Mouse (Mus musculus) naive thymus-derived CD4-positive, alpha-beta T cell, adult 2 months (primary cell): Measurements from ENCODE around the gene Sav1.

Source experiments
- DNase-seq: peaks from one replicate; pipeline ENCODE4 v3.0.0-alpha.2; 2011; ENCODE audit warnings: low read depth

Sav1 gene

DNA sequence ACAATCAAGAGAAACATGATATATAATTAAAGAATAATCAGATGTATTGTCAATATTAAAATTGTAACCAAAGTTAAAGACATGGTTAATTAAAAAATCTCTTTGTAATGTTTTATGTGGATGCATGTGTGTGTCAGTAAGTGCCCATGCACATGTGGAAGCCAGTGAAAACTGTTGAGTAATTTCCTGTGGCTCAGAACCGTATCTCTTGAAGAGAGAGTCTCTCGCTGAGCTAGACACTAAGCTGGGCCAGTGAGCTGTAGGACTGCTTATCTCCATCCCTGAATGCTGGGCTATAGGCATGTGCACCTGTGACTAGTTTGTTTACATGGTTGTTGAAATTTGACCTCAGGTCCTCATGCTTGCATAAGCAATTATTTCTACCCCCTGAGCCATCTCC, 29.4 kb downstream of the Sav1 start:
- no peak for DNase-seq

DNA sequence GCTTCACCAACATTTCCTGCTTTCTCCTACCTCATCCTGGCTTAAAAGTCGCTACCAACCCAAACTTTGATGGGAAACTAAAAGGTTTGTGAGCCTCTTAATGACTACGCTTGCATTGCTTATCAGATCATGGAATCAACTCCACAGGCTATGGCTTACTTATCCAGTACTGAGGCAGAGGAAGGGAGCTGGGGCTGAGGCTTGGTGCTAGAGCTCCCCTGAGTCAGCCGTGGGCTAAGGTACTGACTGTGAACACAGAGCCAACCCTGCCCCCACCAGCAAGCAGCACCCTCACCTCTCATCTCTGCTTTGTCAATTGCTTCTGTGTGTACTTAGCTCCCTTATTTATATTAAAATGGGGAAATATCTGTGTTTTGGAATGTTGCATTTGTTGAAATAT, 39.3 kb downstream of the Sav1 start:
- DNase-seq, result no peak

DNA sequence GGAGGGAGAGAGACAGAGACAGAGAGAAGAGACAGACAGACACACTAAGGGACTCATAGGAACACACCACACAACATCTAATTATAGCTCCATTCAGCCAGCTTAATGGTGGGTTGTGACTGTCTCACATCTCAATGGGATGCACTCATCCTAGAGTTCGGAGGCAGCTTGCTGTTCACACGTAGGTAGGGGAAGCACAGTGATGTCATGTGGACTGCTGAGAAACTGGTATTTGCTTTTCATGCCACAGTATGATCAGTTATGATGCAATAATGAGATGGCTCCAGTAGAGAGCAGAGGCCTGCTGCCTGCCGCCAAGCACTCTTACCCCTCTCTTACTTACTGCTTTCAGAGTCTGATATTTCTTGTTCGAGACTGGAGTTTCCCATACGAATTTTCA, 40.9 kb downstream of the Sav1 start:
- no peak for DNase-seq

DNA sequence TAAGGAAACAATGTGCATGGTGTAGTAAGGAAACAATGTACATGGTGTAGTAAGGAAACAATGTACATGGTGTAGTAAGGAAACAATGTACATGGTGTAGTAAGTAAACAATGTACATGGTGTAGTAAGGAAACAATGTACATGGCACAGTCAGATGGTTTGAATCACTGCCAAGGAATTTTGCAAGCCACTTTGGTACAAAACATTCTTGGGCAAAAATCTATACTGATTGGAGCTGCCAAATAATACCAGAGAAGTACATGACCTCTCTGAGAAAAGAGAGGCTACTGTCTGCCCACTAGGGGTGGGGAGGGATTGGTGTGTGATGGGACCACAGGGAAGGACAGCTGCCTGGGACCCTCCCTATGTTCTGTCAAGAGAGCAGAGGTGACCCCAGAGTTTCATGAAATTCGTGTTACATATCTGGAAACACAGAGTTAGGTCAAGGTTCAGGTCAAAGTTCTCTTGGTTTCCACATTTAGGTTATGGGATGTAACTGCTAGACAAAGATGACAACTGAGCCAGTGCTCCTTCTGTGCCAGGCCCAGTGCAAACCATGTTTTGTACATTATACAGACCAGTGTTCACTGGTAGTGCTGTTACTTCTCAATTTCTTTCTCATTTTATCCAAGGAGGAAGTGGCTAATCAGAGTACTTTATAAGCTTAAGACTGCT, 45.0 kb downstream of the Sav1 start:
- no peak for DNase-seq

DNA sequence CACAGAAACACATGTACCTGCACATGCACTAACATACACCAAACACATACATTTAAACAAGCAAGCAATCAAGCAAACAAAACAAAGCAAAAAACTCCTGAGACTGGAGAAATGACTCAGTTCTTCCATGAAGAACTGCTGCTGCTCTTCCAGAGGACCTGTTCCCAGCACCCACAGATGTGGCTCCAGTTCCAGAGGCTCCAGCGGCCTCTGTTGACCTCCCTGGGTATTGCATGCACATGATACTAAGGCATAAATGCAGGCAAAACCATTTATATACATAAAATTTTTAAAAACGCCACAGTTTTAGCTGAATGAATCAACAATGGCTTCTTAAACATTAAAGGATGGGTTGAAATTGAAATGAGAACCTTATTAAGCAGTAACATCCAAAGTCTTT, 47.5 kb downstream of the Sav1 start:
- DNase-seq, result no peak

DNA sequence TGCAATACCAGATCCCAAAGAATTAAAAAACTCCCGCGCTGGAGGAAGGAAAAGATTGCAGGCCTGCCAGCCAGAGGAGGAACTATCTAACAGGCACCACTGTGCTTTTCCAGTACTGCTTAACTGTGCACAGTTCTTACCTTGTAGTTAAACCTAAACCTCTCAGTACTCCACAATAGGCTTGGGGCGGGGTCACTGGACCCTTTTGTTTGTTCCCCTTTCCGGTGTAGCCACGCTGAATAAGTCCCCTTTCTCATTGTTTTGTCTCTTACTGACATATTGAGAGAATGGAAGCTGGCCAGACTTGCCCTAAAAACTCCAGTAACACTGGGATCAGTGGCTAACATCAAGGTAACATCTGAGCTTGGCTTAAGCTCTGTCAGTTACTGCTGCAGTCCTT, 49.1 kb downstream of the Sav1 start:
- no peak for DNase-seq

DNA sequence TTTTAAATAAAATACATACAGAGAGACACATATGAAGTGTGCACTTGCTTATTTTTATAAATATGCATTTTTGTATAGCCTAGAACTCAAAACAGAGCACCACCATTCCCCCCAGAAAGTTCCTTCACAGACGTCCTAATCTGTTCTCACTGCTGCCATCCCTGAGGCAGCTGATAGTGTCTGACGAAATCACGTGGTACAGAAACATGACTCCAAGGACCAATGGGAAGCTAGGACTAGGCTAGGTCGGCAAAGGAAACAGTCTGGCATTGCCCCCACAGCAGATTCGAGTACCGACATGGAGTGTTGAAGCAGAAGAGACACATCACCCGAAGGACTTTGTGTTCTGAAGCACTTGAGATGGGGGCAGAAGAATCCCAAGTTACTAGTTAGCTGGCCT, 60.1 kb downstream of the Sav1 start:
- no peak for DNase-seq

DNA sequence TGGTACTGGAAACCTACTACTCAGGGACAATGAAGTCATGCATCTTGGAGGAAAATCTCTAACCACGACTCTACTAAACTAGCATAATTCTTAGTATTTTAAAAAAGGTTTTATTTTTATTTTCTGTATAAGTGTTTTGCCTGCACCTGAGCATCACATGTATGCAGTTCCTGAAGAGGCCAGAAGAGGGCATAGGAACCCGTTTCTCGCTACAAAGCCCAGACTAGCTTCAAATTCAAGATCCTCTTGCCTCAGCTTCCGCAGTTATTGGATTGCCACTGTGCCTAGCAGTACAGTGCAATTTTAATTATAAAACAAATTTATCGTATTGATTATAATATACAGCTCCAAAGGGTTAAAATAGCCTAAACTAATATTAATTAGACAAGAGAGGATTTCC, 62.8 kb downstream of the Sav1 start:
- DNase-seq, result peak; percentile 78

DNA sequence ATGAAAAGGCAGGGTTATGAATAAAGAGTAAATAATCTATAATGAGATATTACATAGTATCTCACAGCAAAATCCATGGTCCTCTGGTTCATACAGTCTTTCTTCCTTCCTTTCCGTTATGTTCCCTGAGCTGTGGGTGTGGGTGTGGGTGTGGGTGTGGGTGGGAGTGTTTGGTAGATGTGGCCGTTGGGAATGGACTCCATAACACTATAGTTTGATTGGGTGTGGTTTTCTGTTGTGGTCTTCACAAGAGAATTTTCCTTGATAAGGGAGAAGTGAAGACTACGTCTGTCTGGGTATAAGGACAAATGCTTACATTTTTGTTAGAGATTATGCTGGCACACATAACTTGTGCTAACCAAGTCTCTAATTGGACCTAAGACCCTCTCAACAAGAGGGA, 63.2 kb downstream of the Sav1 start:
- DNase-seq, result no peak

DNA sequence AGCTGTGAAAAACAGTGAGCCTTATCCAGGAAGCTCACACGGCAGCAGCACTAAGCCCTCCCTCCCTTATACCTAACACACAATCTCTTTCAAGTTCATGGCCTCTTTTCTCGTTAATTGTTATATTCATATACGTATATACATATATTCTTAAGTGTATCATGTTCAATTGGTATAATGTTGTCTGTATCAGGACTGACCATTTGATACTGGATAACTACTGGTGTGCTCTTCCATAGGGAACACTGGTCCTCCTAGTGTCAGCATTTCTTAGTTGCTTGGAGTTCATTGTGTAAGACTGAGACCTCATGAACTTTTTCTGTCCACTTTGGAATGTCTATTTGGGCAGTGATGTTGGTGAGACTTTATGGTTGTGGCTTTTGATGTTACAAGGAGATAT, 63.7 kb downstream of the Sav1 start:
- DNase-seq, result no peak

DNA sequence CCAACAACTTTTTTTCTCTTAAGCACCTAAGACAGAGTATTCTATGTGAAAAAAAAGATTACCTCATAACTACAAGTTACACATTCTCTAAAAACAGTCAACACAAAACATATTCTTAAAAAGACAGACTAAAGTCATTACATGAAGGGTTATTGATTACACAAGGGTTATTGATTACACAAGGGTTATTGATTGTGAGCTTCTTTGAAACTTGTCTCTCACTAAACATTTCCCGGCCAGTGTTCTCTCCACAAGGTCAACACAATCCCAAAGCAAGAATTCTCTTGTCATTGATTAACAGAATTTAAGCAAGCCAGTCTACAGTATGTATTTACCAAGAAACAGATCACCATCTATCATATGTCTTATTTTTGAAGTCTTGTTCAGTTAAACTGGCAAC, 64.7 kb downstream of the Sav1 start:
- DNase-seq, result no peak

DNA sequence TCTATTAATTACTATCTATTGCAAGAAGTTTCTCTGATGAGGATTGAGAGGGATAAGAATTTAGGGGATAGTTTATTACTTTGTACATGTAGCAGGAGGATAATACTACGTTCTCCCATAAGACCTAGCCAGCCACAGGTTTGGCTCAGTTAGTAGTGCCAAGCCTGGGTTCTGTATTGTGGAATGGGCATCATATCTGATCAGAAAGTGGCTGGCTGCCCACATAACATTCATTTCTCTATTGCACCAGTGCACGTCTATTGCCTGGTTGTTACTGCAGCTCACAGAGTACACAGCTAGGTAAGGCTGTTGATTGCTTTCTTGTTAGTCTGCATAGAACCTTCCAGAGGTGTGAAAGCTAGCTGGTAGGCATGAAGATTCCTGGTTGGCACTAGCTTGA, 68.9 kb downstream of the Sav1 start:
- DNase-seq, result no peak
